Mouse (Mus musculus) stomach, postnatal 0 days (tissue): Measurements from ENCODE around the gene Nemp1.

ENCODE experiments used
- CTCF ChIP-seq: IDR thresholded peaks from 2 replicates; pipeline ENCODE4 v1.5.1; 2016; ENCODE audit warnings: antibody characterized with exemption, low read depth, mild to moderate bottlenecking, moderate library complexity
- EP300 ChIP-seq: optimal IDR thresholded peaks from 2 replicates; pipeline ENCODE3; 2016; ENCODE audit warnings: antibody characterized with exemption

DNA sequence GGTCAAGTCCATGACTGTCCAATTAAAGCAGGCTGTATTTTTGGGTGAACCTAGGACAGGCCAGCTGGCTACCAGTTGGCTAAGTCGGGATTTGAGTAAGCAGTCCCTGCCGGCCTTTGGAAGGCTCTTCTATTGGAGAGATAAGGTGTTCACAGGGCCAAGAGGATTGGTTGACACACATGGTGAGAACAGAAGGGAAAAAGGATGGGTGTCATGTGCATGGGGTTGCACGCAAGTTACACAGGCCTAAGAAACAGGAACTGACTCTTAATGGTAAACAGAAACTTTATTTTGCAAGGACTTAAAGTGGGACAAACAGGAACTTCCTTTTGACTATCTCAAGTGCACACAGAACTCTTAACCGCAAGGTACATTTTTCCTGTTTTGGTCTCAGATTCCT, 70.2 kb downstream of the Nemp1 start:
- TF ChIP-seq CTCF, result no peak
- no peak for TF ChIP-seq EP300
